Mouse (Mus musculus) stomach, embryonic 14.5 days (tissue): ENCODE results near the gene 4930558C23Rik. TPM values are rescaled to one million over a fixed set of nuclear protein-coding genes. Genes with fewer than 3 reads are reported as not detected.
"Not testable (repeated sequence)": the region's sequence is repeated elsewhere in the genome, so short reads cannot be mapped to it uniquely, and the experiment has no call there.

Source experiments
- ATAC-seq: fragments of 200-750 bp; cut with Nextera tagmentation; 2 replicates; pipeline ENCODE4 v1.8.0; 2017; ENCODE audit warnings: low read depth, moderate TSS enrichment; ENCODE audit not compliant: insufficient number of reproducible peaks, insufficient read depth, low FRiP score
- H3K27ac ChIP-seq: fragments of 300-500 bp; sonication (generic); 2 replicates; pipeline ENCODE4 v1.5.1; 2014; ENCODE audit warnings: mild to moderate bottlenecking, low read length, moderate library complexity, mixed read lengths
- H3K27me3 ChIP-seq: fragments of 300-500 bp; sonication (generic); 2 replicates; pipeline ENCODE4 v1.6.1; 2014; ENCODE audit warnings: low read length, control low read depth, mixed read lengths; ENCODE audit not compliant: control insufficient read depth, insufficient read depth
- H3K36me3 ChIP-seq: fragments of 300-500 bp; sonication (generic); 2 replicates; pipeline ENCODE4 v1.6.1; 2014; ENCODE audit warnings: mild to moderate bottlenecking, control low read depth, low read length, moderate library complexity, mixed read lengths; ENCODE audit not compliant: control insufficient read depth, insufficient read depth
- H3K4me1 ChIP-seq: fragments of 300-500 bp; sonication (generic); 2 replicates; pipeline ENCODE4 v1.6.1; 2014; ENCODE audit warnings: low read length, control low read depth, mixed read lengths; ENCODE audit not compliant: control insufficient read depth, insufficient read depth
- H3K4me2 ChIP-seq: fragments of 300-500 bp; sonication (generic); replicated peaks from 2 replicates; pipeline ENCODE4 v1.6.1; 2014; ENCODE audit warnings: low read depth, low read length, control low read depth
- H3K4me3 ChIP-seq: fragments of 300-500 bp; sonication (generic); 2 replicates; pipeline ENCODE4 v1.5.1; 2014; ENCODE audit warnings: low read depth, low read length, control low read depth
- H3K9ac ChIP-seq: fragments of 300-500 bp; sonication (generic); replicated peaks from 2 replicates; pipeline ENCODE4 v1.6.1; 2014; ENCODE audit warnings: low read depth, mild to moderate bottlenecking, control low read depth, low read length, moderate library complexity, mixed read lengths
- H3K9me3 ChIP-seq: fragments of 300-500 bp; sonication (generic); 2 replicates; pipeline ENCODE4 v1.6.1; 2016; ENCODE audit warnings: low read depth, low read length, control low read depth; ENCODE audit not compliant: control insufficient read depth
- WGBS: fragments of 180-500 bp; shearing (Covaris S2); extraction: QIAGEN DNeasy Blood & Tissue Kit; methylation state at CpG from one replicate; pipeline ENCODE4 v1.1.7; 2014; 5-methylcytosine and 5-hydroxymethylcytosine counted together
- polyA plus RNA-seq: library from polyadenylated mRNA; unstranded; fragments of >200 nt; fragmentation: Nextera tagmentation; extraction: Ambion mirVana; gene quantifications from 2 replicates; pipeline ENCODE4 v1.2.1, GENCODE M21; 2014

The 4930558C23Rik gene
- polyA plus RNA-seq: 0.74 TPM in 1 of 2 replicates, not detected in the other

DNA sequence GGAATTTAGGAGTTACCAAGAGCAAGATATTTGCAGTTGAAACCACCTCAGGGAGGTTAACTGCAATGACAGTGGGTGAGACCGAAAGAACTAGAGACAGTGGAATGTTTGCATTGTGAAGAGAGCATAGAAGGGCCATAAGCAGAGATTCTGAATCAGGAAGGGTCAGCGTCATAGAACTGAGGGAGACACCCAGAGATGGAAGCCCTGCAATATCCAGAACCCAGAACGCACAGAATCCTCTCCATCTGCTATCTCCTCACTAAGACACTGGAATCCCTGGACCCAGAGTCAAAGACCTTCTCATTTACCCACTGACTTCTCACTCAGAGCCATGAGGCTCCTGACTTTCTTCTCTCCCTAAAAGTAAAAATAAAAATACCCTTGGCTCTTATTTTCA, at the start of gene 4930558C23Rik:
Gene 4930558C23Rik, minus strand, starts transcription at position 101 of the 400 bp plus-strand sequence.
- ATAC-seq: no peak
- Histone ChIP-seq H3K9ac (no peak within 1 kb of the TSS), H3K4me2 (no peak within 1 kb of the TSS), H3K27ac (no peak within 1 kb of the TSS), H3K9me3 (no peaks in the 10 kb centered on the region), H3K4me3 (no peak within 1 kb of the TSS), H3K27me3 (no peaks in the 10 kb centered on the region), H3K4me1 (no peaks in the 10 kb centered on the region), H3K36me3 (no peaks in the 10 kb centered on the region)
- 86% methylated on average over 3 of the region's 3 CpGs for WGBS

DNA sequence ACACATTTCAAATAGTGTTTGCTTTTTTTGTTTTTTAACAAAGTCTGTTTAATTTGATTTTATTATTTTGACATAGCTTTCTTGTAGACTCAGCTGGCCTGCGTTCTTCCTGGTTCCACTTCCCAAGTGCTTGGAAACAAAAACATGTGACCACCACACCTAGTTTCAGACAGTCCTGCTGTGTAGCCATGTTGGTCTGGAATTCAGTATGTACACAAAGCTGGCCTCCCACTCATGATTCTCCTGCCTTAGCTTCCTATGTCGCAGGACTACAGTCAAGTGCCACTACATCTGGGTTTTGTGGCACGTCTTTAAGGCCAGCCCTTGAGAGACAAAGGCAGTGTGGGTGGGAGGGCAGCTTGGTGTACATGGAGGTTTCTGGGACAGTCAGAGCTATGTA, 48.3 kb upstream of the 4930558C23Rik start:
- WGBS: 89% methylated on average over 3 of the region's 3 CpGs
- H3K27ac ChIP-seq: no peak overlapping the region
- H3K36me3 ChIP-seq: peaks cover 24% of the 10 kb centered on the region
- no peaks in the 10 kb centered on the region for H3K9me3 ChIP-seq
- H3K27me3 ChIP-seq: no peaks in the 10 kb centered on the region
- H3K4me1 ChIP-seq: no peaks in the 10 kb centered on the region
- no peak overlapping the region for H3K9ac ChIP-seq
- H3K4me2 ChIP-seq: no peak overlapping the region
- no peak overlapping the region for H3K4me3 ChIP-seq
- no peak for ATAC-seq

DNA sequence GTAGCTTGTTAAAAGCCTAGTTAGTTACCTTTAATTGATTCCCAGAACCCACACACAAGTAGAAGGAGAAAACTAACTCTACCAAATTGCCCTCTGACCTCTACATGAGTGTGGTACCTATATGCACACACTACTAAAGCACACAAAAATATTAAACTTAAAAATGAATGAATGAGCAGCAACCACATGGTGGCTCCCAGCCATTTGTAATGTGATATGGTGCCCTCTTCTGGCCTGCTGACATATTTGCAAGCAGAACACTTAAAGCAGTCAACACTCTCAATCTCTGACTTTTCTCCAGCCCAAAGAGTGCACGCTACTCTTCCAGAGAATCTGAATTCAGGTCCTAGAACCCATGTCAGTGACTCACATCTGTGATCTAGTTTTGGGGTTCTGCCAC, 47.8 kb upstream of the 4930558C23Rik start:
- ATAC-seq: no peak
- Histone ChIP-seq H3K4me1 (no peaks in the 10 kb centered on the region), H3K27ac (no peak overlapping the region), H3K4me2 (no peak overlapping the region), H3K4me3 (no peak overlapping the region), H3K9me3 (no peaks in the 10 kb centered on the region), H3K36me3 (peaks cover 24% of the 10 kb centered on the region), H3K9ac (no peak overlapping the region), H3K27me3 (no peaks in the 10 kb centered on the region)
- whole genome bisulfite sequencing: 55% methylated on average over 1 of the region's 1 CpGs

DNA sequence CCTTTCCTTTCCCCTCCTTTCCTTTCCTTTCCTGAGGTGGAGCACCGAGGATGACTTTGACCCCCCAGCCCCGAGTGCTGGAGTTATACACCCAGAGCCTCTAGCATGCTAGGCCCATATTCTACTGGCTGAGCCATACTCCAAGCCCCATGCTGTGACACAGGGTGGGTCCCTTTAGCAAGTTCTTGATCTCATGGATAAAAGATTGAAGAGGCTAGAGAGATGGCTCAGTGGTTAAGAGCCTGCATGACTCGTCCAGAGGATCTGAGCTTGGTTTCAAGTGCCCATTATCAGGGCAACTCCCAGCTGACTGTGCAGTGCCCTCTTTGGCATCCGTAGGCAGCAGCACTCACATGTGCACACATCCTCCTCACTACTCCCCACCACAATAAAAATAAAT, 42.7 kb upstream of the 4930558C23Rik start:
- ATAC-seq: no peak
- no peak overlapping the region for H3K9ac ChIP-seq
- no peaks in the 10 kb centered on the region for H3K27me3 ChIP-seq
- no peaks in the 10 kb centered on the region for H3K9me3 ChIP-seq
- H3K4me3 ChIP-seq: no peak overlapping the region
- no peak overlapping the region for H3K27ac ChIP-seq
- H3K36me3 ChIP-seq: peaks cover 9% of the 10 kb centered on the region
- no peaks in the 10 kb centered on the region for H3K4me1 ChIP-seq
- no peak overlapping the region for H3K4me2 ChIP-seq
- 74% methylated on average over 4 of the region's 4 CpGs for WGBS

DNA sequence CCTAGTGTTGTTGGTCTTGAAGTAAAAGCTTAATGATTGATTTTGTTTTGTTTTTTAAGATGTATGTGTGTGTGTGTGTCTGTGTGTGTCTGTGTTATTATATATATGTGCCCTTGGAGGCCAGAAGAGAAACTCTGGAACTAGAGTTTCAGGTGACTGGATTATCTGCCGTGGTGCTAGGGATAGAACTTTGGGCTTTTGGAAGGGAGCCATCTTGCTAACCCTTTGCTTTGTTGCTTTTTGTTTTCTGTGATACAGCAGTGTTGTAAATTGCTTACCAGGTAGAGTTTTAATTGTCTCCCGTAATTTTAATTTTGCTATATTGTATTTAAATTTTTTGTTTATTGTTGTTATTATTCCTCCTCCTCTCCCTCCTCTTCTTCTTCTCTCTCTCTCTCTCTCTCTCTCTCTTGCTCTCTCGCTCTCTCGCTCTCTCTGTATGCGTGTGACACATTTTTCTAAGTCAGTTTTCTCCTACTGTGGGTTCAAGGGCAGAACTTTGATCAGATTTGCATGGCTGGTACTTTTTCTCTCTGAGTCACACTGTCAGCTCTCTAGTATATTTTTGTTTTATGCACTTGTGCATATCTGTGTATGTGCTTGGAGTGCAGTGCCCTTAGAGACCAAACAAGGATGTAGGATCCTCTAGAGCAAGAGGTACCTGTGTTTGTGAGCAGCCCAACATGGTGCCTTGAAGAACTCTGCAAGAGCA, 39.9 kb upstream of the 4930558C23Rik start:
- 92% methylated on average over 5 of the region's 5 CpGs for whole genome bisulfite sequencing
- H3K36me3 ChIP-seq: peaks cover 13% of the 10 kb centered on the region; the same call in 1 of the 2 replicates
- H3K27me3 ChIP-seq: no peaks in the 10 kb centered on the region
- no peaks in the 10 kb centered on the region for H3K4me1 ChIP-seq
- no peak overlapping the region for H3K9ac ChIP-seq
- H3K9me3 ChIP-seq: no peaks in the 10 kb centered on the region
- H3K4me3 ChIP-seq: no peak overlapping the region
- no peak for ATAC-seq
- H3K4me2 ChIP-seq: no peak overlapping the region
- no peak overlapping the region for H3K27ac ChIP-seq

DNA sequence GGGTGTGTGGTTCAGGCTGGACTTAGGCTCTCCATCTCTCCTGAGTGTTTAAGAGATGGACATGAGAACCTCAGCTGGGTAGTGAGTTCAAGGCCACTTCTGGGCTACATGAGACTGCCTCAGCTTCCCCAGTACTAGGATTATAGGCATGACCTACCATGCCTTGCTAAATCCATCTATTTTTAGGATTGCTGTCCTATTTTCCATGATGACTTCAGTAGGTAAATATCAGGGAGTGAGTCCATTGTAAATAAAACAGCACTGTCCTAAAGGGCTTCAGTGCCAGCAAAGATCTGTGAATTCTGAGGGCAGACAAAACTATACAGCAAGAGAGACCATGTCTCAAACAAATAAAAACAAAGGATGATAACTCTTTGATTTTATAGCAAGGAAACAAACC, 37.0 kb upstream of the 4930558C23Rik start:
- no peak overlapping the region for H3K27ac ChIP-seq
- H3K27me3 ChIP-seq: no peaks in the 10 kb centered on the region
- peaks cover 4% of the 10 kb centered on the region; the same call in 1 of the 2 replicates for H3K4me1 ChIP-seq
- no peak overlapping the region for H3K9ac ChIP-seq
- H3K4me2 ChIP-seq: no peak overlapping the region
- no peaks in the 10 kb centered on the region for H3K9me3 ChIP-seq
- no peak overlapping the region for H3K4me3 ChIP-seq
- peaks cover 18% of the 10 kb centered on the region; the same call in 1 of the 2 replicates for H3K36me3 ChIP-seq
- no peak for ATAC-seq

DNA sequence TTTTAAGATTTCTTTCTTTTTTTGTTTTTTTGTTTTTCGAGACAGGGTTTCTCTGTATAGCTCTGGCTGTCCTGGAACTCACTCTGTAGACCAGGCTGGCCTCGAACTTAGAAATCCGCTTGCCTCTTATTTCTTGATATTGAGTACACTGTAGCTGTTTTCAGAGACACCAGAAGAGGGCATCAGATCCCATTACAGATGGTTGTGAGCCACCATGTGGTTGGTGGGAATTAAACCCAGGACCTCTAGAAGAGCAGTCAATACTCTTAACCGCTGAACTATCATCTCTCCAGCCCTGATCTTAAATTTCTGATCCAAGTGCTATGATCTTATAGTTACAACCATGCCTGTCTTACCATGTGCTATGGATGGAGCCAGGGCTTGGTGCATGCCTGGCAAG, 36.0 kb upstream of the 4930558C23Rik start:
- 91% methylated on average over 4 of the region's 4 CpGs for WGBS

DNA sequence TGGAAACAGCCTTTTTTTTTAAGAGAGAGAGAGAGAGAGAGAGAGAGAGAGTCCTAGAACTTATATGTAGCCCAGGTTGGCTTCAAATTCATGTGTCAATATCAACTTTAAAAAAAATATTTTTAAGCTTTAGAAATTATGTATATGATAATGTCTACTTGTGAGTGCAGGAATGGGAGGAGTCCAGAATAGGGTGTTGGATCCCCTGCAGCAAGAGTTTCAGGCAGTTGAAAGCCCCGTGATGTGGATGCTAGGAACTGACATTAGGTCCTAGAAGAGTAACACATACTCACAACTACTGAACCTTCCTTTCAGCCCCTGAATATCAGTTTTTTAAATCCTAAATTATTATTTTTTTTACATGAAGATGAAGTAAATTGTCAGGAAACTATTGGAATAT, 32.9 kb upstream of the 4930558C23Rik start:
- Histone ChIP-seq H3K27ac (no peak overlapping the region), H3K4me1 (peaks cover 4% of the 10 kb centered on the region; the same call in 1 of the 2 replicates), H3K36me3 (peaks cover 18% of the 10 kb centered on the region; the same call in 1 of the 2 replicates), H3K27me3 (no peaks in the 10 kb centered on the region), H3K9me3 (no peaks in the 10 kb centered on the region), H3K4me2 (peak overlapping the region; percentile 79), H3K4me3 (peak overlapping the region; percentile 84; the same call in 1 of the 2 replicates), H3K9ac (0 out of 2 replicates have a peak overlapping the region, but pooled peaks have one; percentile 81)
- WGBS: 50% methylated on average over 1 of the region's 1 CpGs
- no peak for ATAC-seq

More for the DNA sequence above, 36.0 kb upstream of the 4930558C23Rik start:
- H3K4me1 ChIP-seq, H3K4me2 ChIP-seq, H3K27ac ChIP-seq, H3K27me3 ChIP-seq, H3K9me3 ChIP-seq, ATAC-seq, H3K4me3 ChIP-seq, H3K9ac ChIP-seq: not testable (repeated sequence)
- peaks cover 18% of the 10 kb centered on the region; the same call in 1 of the 2 replicates for H3K36me3 ChIP-seq
